Mouse (Mus musculus) R1 (cell line): Measurements from ENCODE around the gene Tnfrsf1a.

ENCODE experiments used
- DNase-seq: peaks from one replicate; pipeline ENCODE4 v3.0.0-alpha.2; 2018; ENCODE audit warnings: low read depth, low spot score

Tnfrsf1a gene

GRCm38 (mm10) chr6:125348721-125349574 is at the start of gene Tnfrsf1a:
Gene Tnfrsf1a, plus strand, starts transcription at chr6:125349362.
- DNase-seq = no peak

- DNase-seq = no peak
Measured at GRCm38 (mm10) chr6:125300982-125301381, 48.2 kb upstream of the Tnfrsf1a start.

GRCm38 (mm10) chr6:125302231-125302982 is 46.8 kb upstream of the Tnfrsf1a start:
- peak; percentile 57 for DNase-seq

- no peak for DNase-seq
Measured at GRCm38 (mm10) chr6:125303242-125303641, 45.9 kb upstream of the Tnfrsf1a start.

GRCm38 (mm10) chr6:125304408-125304807 is 44.8 kb upstream of the Tnfrsf1a start:
- peak; percentile 55 for DNase-seq

GRCm38 (mm10) chr6:125305465-125305864 is 43.7 kb upstream of the Tnfrsf1a start:
- no peak for DNase-seq

- DNase-seq = no peak
Measured at GRCm38 (mm10) chr6:125307091-125307490, 42.1 kb upstream of the Tnfrsf1a start.

- peak; percentile 88 for DNase-seq
Measured at GRCm38 (mm10) chr6:125308921-125309320, 40.2 kb upstream of the Tnfrsf1a start.

- no peak for DNase-seq
Measured at GRCm38 (mm10) chr6:125309406-125309805, 39.8 kb upstream of the Tnfrsf1a start.

GRCm38 (mm10) chr6:125312171-125312570 is 37.0 kb upstream of the Tnfrsf1a start:
- DNase-seq = no peak

GRCm38 (mm10) chr6:125312581-125313355 is 36.4 kb upstream of the Tnfrsf1a start:
- DNase-seq = no peak

- DNase-seq = peak; percentile 48
Measured at GRCm38 (mm10) chr6:125313546-125314230, 35.5 kb upstream of the Tnfrsf1a start, which contains the start of gene Ltbr. Gene Ltbr, minus strand, starts transcription at chr6:125313885.

GRCm38 (mm10) chr6:125314231-125314563 is 35.0 kb upstream of the Tnfrsf1a start:
- no peak for DNase-seq

GRCm38 (mm10) chr6:125314746-125315145 is 34.4 kb upstream of the Tnfrsf1a start:
- DNase-seq = no peak

- DNase-seq = no peak
Measured at GRCm38 (mm10) chr6:125317077-125317476, 32.1 kb upstream of the Tnfrsf1a start.

- DNase-seq = no peak
Measured at GRCm38 (mm10) chr6:125318981-125319918, 29.9 kb upstream of the Tnfrsf1a start.

- no peak for DNase-seq
Measured at GRCm38 (mm10) chr6:125319919-125320296, 29.3 kb upstream of the Tnfrsf1a start.

- no peak for DNase-seq
Measured at GRCm38 (mm10) chr6:125320323-125320722, 28.8 kb upstream of the Tnfrsf1a start, which contains the start of gene Scnn1a. Gene Scnn1a, plus strand, starts transcription at chr6:125320659.

- DNase-seq = no peak
Measured at GRCm38 (mm10) chr6:125321114-125321855, 27.9 kb upstream of the Tnfrsf1a start.
